Mouse (Mus musculus) neural tube, embryonic 15.5 days (tissue): ENCODE measurements at regions not wholly inside any gene's neighbourhood (a gene's known extent, or its start where the extent isn't known, plus 50 kb on each side); places are given as distances from the start of the nearest gene placed in this dataset.

Source experiments
- ATAC-seq: fragments of 200-750 bp; cut with Nextera tagmentation; 2 replicates; pipeline ENCODE4 v1.8.0; 2017; ENCODE audit warnings: mild to moderate bottlenecking, moderate TSS enrichment, moderate library complexity; ENCODE audit not compliant: low FRiP score
- H3K27ac ChIP-seq: fragments of 300-500 bp; sonication (generic); replicated peaks from 2 replicates; pipeline ENCODE4 v1.5.1; 2015; ENCODE audit warnings: mild to moderate bottlenecking, inconsistent platforms
- H3K27me3 ChIP-seq: fragments of 300-500 bp; sonication (generic); replicated peaks from 2 replicates; pipeline ENCODE4 v1.6.1; 2015; ENCODE audit warnings: inconsistent platforms
- H3K36me3 ChIP-seq: fragments of 300-500 bp; sonication (generic); 2 replicates; pipeline ENCODE4 v1.6.1; 2015; ENCODE audit warnings: inconsistent platforms
- H3K4me1 ChIP-seq: fragments of 300-500 bp; sonication (generic); 2 replicates; pipeline ENCODE4 v1.6.1; 2015; ENCODE audit warnings: inconsistent platforms
- H3K4me2 ChIP-seq: fragments of 300-500 bp; sonication (generic); 2 replicates; pipeline ENCODE4 v1.6.1; 2015; ENCODE audit warnings: inconsistent platforms, mild to moderate bottlenecking, moderate library complexity
- H3K4me3 ChIP-seq: fragments of 300-500 bp; sonication (generic); replicated peaks from 2 replicates; pipeline ENCODE4 v1.5.1; 2015; ENCODE audit warnings: mild to moderate bottlenecking, inconsistent platforms
- H3K9ac ChIP-seq: fragments of 300-500 bp; sonication (generic); replicated peaks from 2 replicates; pipeline ENCODE4 v1.6.1; 2015; ENCODE audit warnings: mild to moderate bottlenecking, inconsistent platforms
- H3K9me3 ChIP-seq: fragments of 300-500 bp; sonication (generic); replicated peaks from 2 replicates; pipeline ENCODE4 v1.6.1; 2016; ENCODE audit warnings: inconsistent platforms
- WGBS: fragments of 180-500 bp; shearing (Covaris S2); methylation state at CpG from one replicate; pipeline ENCODE4 v1.1.7; 2015; ENCODE audit warnings: mixed read lengths; 5-methylcytosine and 5-hydroxymethylcytosine counted together

GRCm38 (mm10) chr2:162794285-162794684 is 133.3 kb upstream of the Ptprt start:
- Histone ChIP-seq H3K27ac (no peak overlapping the region), H3K9me3 (no peaks in the 10 kb centered on the region), H3K4me1 (no peaks in the 10 kb centered on the region), H3K4me2 (no peak overlapping the region), H3K36me3 (no peaks in the 10 kb centered on the region), H3K4me3 (no peak overlapping the region), H3K27me3 (no peaks in the 10 kb centered on the region), H3K9ac (no peak overlapping the region)
- ATAC-seq, result no peak
- 91% methylated on average over 8 of the region's 8 CpGs for WGBS

GRCm38 (mm10) chr2:162791374-162792098 is 130.6 kb upstream of the Ptprt start:
- no peak overlapping the region for H3K9ac ChIP-seq
- no peaks in the 10 kb centered on the region for H3K36me3 ChIP-seq
- H3K4me3 ChIP-seq, result no peak overlapping the region
- ATAC-seq, result no peak
- no peaks in the 10 kb centered on the region for H3K4me1 ChIP-seq
- H3K9me3 ChIP-seq, result no peaks in the 10 kb centered on the region
- H3K4me2 ChIP-seq, result no peak overlapping the region
- H3K27me3 ChIP-seq, result no peaks in the 10 kb centered on the region
- no peak overlapping the region for H3K27ac ChIP-seq
- WGBS, result 56% methylated on average over 12 of the region's 12 CpGs

GRCm38 (mm10) chr2:162784176-162784813 is 123.3 kb upstream of the Ptprt start:
- H3K4me1 ChIP-seq, result 0 out of 2 replicates have a peak, but pooled peaks cover 3% of the 10 kb centered on the region
- no peaks in the 10 kb centered on the region for H3K9me3 ChIP-seq
- H3K9ac ChIP-seq, result no peak overlapping the region
- ATAC-seq, result no peak
- no peaks in the 10 kb centered on the region for H3K27me3 ChIP-seq
- H3K4me3 ChIP-seq, result no peak overlapping the region
- WGBS, result 42% methylated on average over 8 of the region's 8 CpGs
- no peaks in the 10 kb centered on the region for H3K36me3 ChIP-seq
- H3K27ac ChIP-seq, result no peak overlapping the region
- no peak overlapping the region for H3K4me2 ChIP-seq

GRCm38 (mm10) chr2:162781599-162781998 is 120.7 kb upstream of the Ptprt start:
- 0 out of 2 replicates have a peak, but pooled peaks cover 3% of the 10 kb centered on the region for H3K4me1 ChIP-seq
- H3K4me2 ChIP-seq, result no peak overlapping the region
- 0 out of 2 replicates have a peak, but pooled peaks cover 4% of the 10 kb centered on the region for H3K9me3 ChIP-seq
- no peaks in the 10 kb centered on the region for H3K36me3 ChIP-seq
- H3K4me3 ChIP-seq, result no peak overlapping the region
- H3K27ac ChIP-seq, result no peak overlapping the region
- WGBS, result 88% methylated on average over 6 of the region's 6 CpGs
- H3K27me3 ChIP-seq, result no peaks in the 10 kb centered on the region
- no peak overlapping the region for H3K9ac ChIP-seq
- no peak for ATAC-seq

- WGBS, result 83% methylated on average over 5 of the region's 5 CpGs
- no peak overlapping the region for H3K4me2 ChIP-seq
- no peak overlapping the region for H3K27ac ChIP-seq
- H3K9ac ChIP-seq, result no peak overlapping the region
- no peak overlapping the region for H3K4me3 ChIP-seq
- no peak for ATAC-seq
- no peaks in the 10 kb centered on the region for H3K27me3 ChIP-seq
- no peaks in the 10 kb centered on the region for H3K36me3 ChIP-seq
- no peaks in the 10 kb centered on the region for H3K4me1 ChIP-seq
- H3K9me3 ChIP-seq, result 0 out of 2 replicates have a peak, but pooled peaks cover 4% of the 10 kb centered on the region
These were observed 115.6 kb upstream of the Ptprt start for GRCm38 (mm10) chr2:162776542-162776941.

GRCm38 (mm10) chr2:162772520-162772919 is 111.6 kb upstream of the Ptprt start:
- no peaks in the 10 kb centered on the region for H3K9me3 ChIP-seq
- ATAC-seq, result no peak
- no peak overlapping the region for H3K4me3 ChIP-seq
- H3K9ac ChIP-seq, result no peak overlapping the region
- WGBS, result 90% methylated on average over 5 of the region's 5 CpGs
- H3K27me3 ChIP-seq, result no peaks in the 10 kb centered on the region
- no peaks in the 10 kb centered on the region for H3K36me3 ChIP-seq
- H3K27ac ChIP-seq, result no peak overlapping the region
- no peaks in the 10 kb centered on the region for H3K4me1 ChIP-seq
- no peak overlapping the region for H3K4me2 ChIP-seq

- Histone ChIP-seq H3K27me3 (no peaks in the 10 kb centered on the region), H3K4me2 (no peak overlapping the region), H3K9ac (no peak overlapping the region), H3K27ac (no peak overlapping the region), H3K36me3 (no peaks in the 10 kb centered on the region), H3K4me1 (no peaks in the 10 kb centered on the region), H3K9me3 (no peaks in the 10 kb centered on the region), H3K4me3 (no peak overlapping the region)
- ATAC-seq, result no peak
- 73% methylated on average over 6 of the region's 6 CpGs for WGBS
These were observed 108.9 kb upstream of the Ptprt start for GRCm38 (mm10) chr2:162769711-162770428.

- no peaks in the 10 kb centered on the region for H3K4me1 ChIP-seq
- no peak for ATAC-seq
- H3K27me3 ChIP-seq, result no peaks in the 10 kb centered on the region
- H3K4me3 ChIP-seq, result no peak overlapping the region
- no peak overlapping the region for H3K4me2 ChIP-seq
- no peaks in the 10 kb centered on the region for H3K36me3 ChIP-seq
- H3K27ac ChIP-seq, result no peak overlapping the region
- H3K9me3 ChIP-seq, result no peaks in the 10 kb centered on the region
- H3K9ac ChIP-seq, result no peak overlapping the region
- 93% methylated on average over 6 of the region's 6 CpGs for WGBS
These were observed 103.1 kb upstream of the Ptprt start for GRCm38 (mm10) chr2:162764059-162764458.

GRCm38 (mm10) chr2:162740523-162740922 is 79.6 kb upstream of the Ptprt start:
- ATAC-seq, result no peak
- Histone ChIP-seq H3K27ac (no peak overlapping the region), H3K36me3 (no peaks in the 10 kb centered on the region), H3K4me1 (no peaks in the 10 kb centered on the region), H3K9ac (no peak overlapping the region), H3K4me2 (no peak overlapping the region), H3K9me3 (no peaks in the 10 kb centered on the region), H3K4me3 (no peak overlapping the region), H3K27me3 (no peaks in the 10 kb centered on the region)
- 74% methylated on average over 5 of the region's 5 CpGs for WGBS

GRCm38 (mm10) chr2:162735761-162736160 is 74.8 kb upstream of the Ptprt start:
- Histone ChIP-seq H3K36me3 (no peaks in the 10 kb centered on the region), H3K9ac (no peak overlapping the region), H3K4me1 (no peaks in the 10 kb centered on the region), H3K4me3 (no peak overlapping the region), H3K27me3 (no peaks in the 10 kb centered on the region), H3K9me3 (no peaks in the 10 kb centered on the region), H3K27ac (no peak overlapping the region), H3K4me2 (no peak overlapping the region)
- ATAC-seq, result no peak
- WGBS, result 58% methylated on average over 3 of the region's 3 CpGs

GRCm38 (mm10) chr2:162734286-162734685 is 73.3 kb upstream of the Ptprt start:
- 77% methylated on average over 4 of the region's 4 CpGs for WGBS
- Histone ChIP-seq H3K4me1 (no peaks in the 10 kb centered on the region), H3K9me3 (no peaks in the 10 kb centered on the region), H3K9ac (no peak overlapping the region), H3K4me3 (no peak overlapping the region), H3K36me3 (no peaks in the 10 kb centered on the region), H3K4me2 (no peak overlapping the region), H3K27me3 (no peaks in the 10 kb centered on the region), H3K27ac (no peak overlapping the region)
- ATAC-seq, result no peak

GRCm38 (mm10) chr2:162720016-162720415 is 59.1 kb upstream of the Ptprt start:
- H3K36me3 ChIP-seq, result no peaks in the 10 kb centered on the region
- no peaks in the 10 kb centered on the region for H3K9me3 ChIP-seq
- no peaks in the 10 kb centered on the region for H3K27me3 ChIP-seq
- 72% methylated on average over 3 of the region's 3 CpGs for WGBS
- H3K4me1 ChIP-seq, result no peaks in the 10 kb centered on the region
- H3K4me2 ChIP-seq, result no peak overlapping the region
- ATAC-seq, result no peak
- no peak overlapping the region for H3K27ac ChIP-seq
- H3K9ac ChIP-seq, result no peak overlapping the region
- no peak overlapping the region for H3K4me3 ChIP-seq
